Mouse (Mus musculus) brain, embryonic 18.5 days (tissue): Measurements from ENCODE around the gene Cdk19.

Experiments
- DNase-seq: peaks from one replicate; pipeline ENCODE4 v3.0.0-alpha.2; 2012; ENCODE audit warnings: low read depth, low spot score

Gene Cdk19

GRCm38 (mm10) chr10:40442076-40442475 is 102.7 kb downstream of the Cdk19 start:
- no peak for DNase-seq

GRCm38 (mm10) chr10:40443371-40443770 is 104.0 kb downstream of the Cdk19 start:
- DNase-seq: no peak

GRCm38 (mm10) chr10:40443806-40444357 is 104.5 kb downstream of the Cdk19 start:
- DNase-seq: no peak

GRCm38 (mm10) chr10:40444586-40444985 is 105.2 kb downstream of the Cdk19 start:
- no peak for DNase-seq

GRCm38 (mm10) chr10:40446088-40446604 is 106.8 kb downstream of the Cdk19 start:
- no peak for DNase-seq

GRCm38 (mm10) chr10:40446630-40447029 is 107.3 kb downstream of the Cdk19 start:
- peak; percentile 43 for DNase-seq

- DNase-seq: no peak
Observed at GRCm38 (mm10) chr10:40447295-40447694, 107.9 kb downstream of the Cdk19 start.

- no peak for DNase-seq
Observed at GRCm38 (mm10) chr10:40447921-40448320, 108.6 kb downstream of the Cdk19 start.

GRCm38 (mm10) chr10:40448444-40448843 is 109.1 kb downstream of the Cdk19 start:
- DNase-seq: no peak

- DNase-seq: no peak
Observed at GRCm38 (mm10) chr10:40449571-40449970, 110.2 kb downstream of the Cdk19 start.

GRCm38 (mm10) chr10:40450171-40450570 is 110.8 kb downstream of the Cdk19 start:
- DNase-seq: no peak

GRCm38 (mm10) chr10:40457116-40457515 is 117.8 kb downstream of the Cdk19 start:
- DNase-seq: no peak

- no peak for DNase-seq
Observed at GRCm38 (mm10) chr10:40459141-40459540, 119.8 kb downstream of the Cdk19 start.

- no peak for DNase-seq
Observed at GRCm38 (mm10) chr10:40461362-40461761, 122.0 kb downstream of the Cdk19 start.

- no peak for DNase-seq
Observed at GRCm38 (mm10) chr10:40462257-40462656, 122.9 kb downstream of the Cdk19 start.

GRCm38 (mm10) chr10:40467174-40467911 is 128.0 kb downstream of the Cdk19 start:
- DNase-seq: no peak

GRCm38 (mm10) chr10:40467912-40468254 is 128.5 kb downstream of the Cdk19 start:
- DNase-seq: no peak

GRCm38 (mm10) chr10:40469145-40469544 is 129.8 kb downstream of the Cdk19 start:
- no peak for DNase-seq

- no peak for DNase-seq
Observed at GRCm38 (mm10) chr10:40476535-40477285, 137.3 kb downstream of the Cdk19 start.

GRCm38 (mm10) chr10:40477426-40478075 is 138.2 kb downstream of the Cdk19 start:
- no peak for DNase-seq

GRCm38 (mm10) chr10:40478626-40479025 is 139.3 kb downstream of the Cdk19 start:
- DNase-seq: no peak

- no peak for DNase-seq
Observed at GRCm38 (mm10) chr10:40479216-40479615, 139.9 kb downstream of the Cdk19 start.
